Mouse (Mus musculus): ENCODE results near the gene 6330403K07Rik. TPM values are rescaled to one million over a fixed set of nuclear protein-coding genes. Genes with fewer than 3 reads are reported as not detected.

Gene 6330403K07Rik
- polyA plus RNA-seq (2015; fragmentation: Illumina TruSeq; extraction: RNeasy Lipid Tissue Mini Kit (QIAGEN cat#74804); ENCODE audit: insufficient read depth, low read depth, low replicate concordance): not detected

GRCm38 (mm10) chr11:71033163-71033761 is at the start of gene 6330403K07Rik:
6330403K07Rik (minus strand) TSS chr11:71033513.

GRCm38 (mm10) chr11:71019201-71020068 is 13.9 kb downstream of the 6330403K07Rik start, which contains the start of the genes Mis12 and Derl2:
Mis12 (plus strand) TSS chr11:71019611.
Derl2 (minus strand) TSS chr11:71019841.

GRCm38 (mm10) chr11:71004316-71004773 is 29.0 kb downstream of the 6330403K07Rik start, which contains the start of gene Dhx33:
Dhx33 (minus strand) TSS chr11:71004437.

GRCm38 (mm10) chr11:70982557-70983228 is 50.6 kb downstream of the 6330403K07Rik start, which contains the start of gene C1qbp:
C1qbp (minus strand) TSS chr11:70983026.

Other genes with a start within 250 kb of the 6330403K07Rik start
- not detected for gene Scimp, start 220.9 kb downstream of the 6330403K07Rik start, polyA plus RNA-seq (2015; fragmentation: Illumina TruSeq; extraction: RNeasy Lipid Tissue Mini Kit (QIAGEN cat#74804); ENCODE audit: insufficient read depth, low read depth, low replicate concordance)
- gene Rabep1, start 188.7 kb downstream of the 6330403K07Rik start, polyA plus RNA-seq (2015; fragmentation: Illumina TruSeq; extraction: RNeasy Lipid Tissue Mini Kit (QIAGEN cat#74804); ENCODE audit: insufficient read depth, low read depth, low replicate concordance): 5.0 TPM
- gene Nup88, start 63.5 kb downstream of the 6330403K07Rik start, polyA plus RNA-seq (2015; fragmentation: Illumina TruSeq; extraction: RNeasy Lipid Tissue Mini Kit (QIAGEN cat#74804); ENCODE audit: insufficient read depth, low read depth, low replicate concordance): 37.9 TPM
- 18.2 TPM for gene Rpain, start 63.3 kb downstream of the 6330403K07Rik start, polyA plus RNA-seq (2015; fragmentation: Illumina TruSeq; extraction: RNeasy Lipid Tissue Mini Kit (QIAGEN cat#74804); ENCODE audit: insufficient read depth, low read depth, low replicate concordance)
- 19.2 TPM for gene C1qbp, start 50.5 kb downstream of the 6330403K07Rik start, polyA plus RNA-seq (2015; fragmentation: Illumina TruSeq; extraction: RNeasy Lipid Tissue Mini Kit (QIAGEN cat#74804); ENCODE audit: insufficient read depth, low read depth, low replicate concordance)
- 6.8 TPM for gene Dhx33, start 29.1 kb downstream of the 6330403K07Rik start, polyA plus RNA-seq (2015; fragmentation: Illumina TruSeq; extraction: RNeasy Lipid Tissue Mini Kit (QIAGEN cat#74804); ENCODE audit: insufficient read depth, low read depth, low replicate concordance)
- gene Mis12, start 13.9 kb downstream of the 6330403K07Rik start, polyA plus RNA-seq (2015; fragmentation: Illumina TruSeq; extraction: RNeasy Lipid Tissue Mini Kit (QIAGEN cat#74804); ENCODE audit: insufficient read depth, low read depth, low replicate concordance): 4.7 TPM
- 8.7 TPM for gene Derl2, start 13.7 kb downstream of the 6330403K07Rik start, polyA plus RNA-seq (2015; fragmentation: Illumina TruSeq; extraction: RNeasy Lipid Tissue Mini Kit (QIAGEN cat#74804); ENCODE audit: insufficient read depth, low read depth, low replicate concordance)
- gene Nlrp1a, start 111.2 kb upstream of the 6330403K07Rik start, polyA plus RNA-seq (2015; fragmentation: Illumina TruSeq; extraction: RNeasy Lipid Tissue Mini Kit (QIAGEN cat#74804); ENCODE audit: insufficient read depth, low read depth, low replicate concordance): not detected
- not detected for gene Nlrp1b, start 197.2 kb upstream of the 6330403K07Rik start, polyA plus RNA-seq (2015; fragmentation: Illumina TruSeq; extraction: RNeasy Lipid Tissue Mini Kit (QIAGEN cat#74804); ENCODE audit: insufficient read depth, low read depth, low replicate concordance)